Mouse (Mus musculus): ENCODE results near the gene a. TPM values are rescaled to one million over a fixed set of nuclear protein-coding genes. Genes with fewer than 3 reads are reported as not detected.

Gene a
- polyA plus RNA-seq, 1 experiment from 2014 or later, result 17.7 TPM

GRCm38 (mm10) chr2:154848086-154848485, 56.9 kb downstream of the a start:
- ATAC-seq (ENCODE audit: insufficient number of reproducible peaks, low FRiP score, low TSS enrichment, low read depth) (no peak), DNase-seq (ENCODE audit: low spot score) (no peak)
- H3K4me3 ChIP-seq (ENCODE audit: low read depth, low read length), result no peak overlapping the region
- H3K4me1 ChIP-seq (ENCODE audit: control insufficient read depth, insufficient read depth, low read length), result no peaks in the 10 kb centered on the region
- H3K9me3 ChIP-seq (ENCODE audit: control insufficient read depth, low read length), result no peaks in the 10 kb centered on the region
- H3K27me3 ChIP-seq (ENCODE audit: control insufficient read depth, insufficient read depth, low read length), result no peaks in the 10 kb centered on the region
- H3K4me2 ChIP-seq (ENCODE audit: low read depth, severe bottlenecking), result no peak overlapping the region
- no peak overlapping the region for H3K9ac ChIP-seq (ENCODE audit: low read length)
- H3K36me3 ChIP-seq (ENCODE audit: control insufficient read depth, insufficient read depth, low read length), result 0 out of 2 replicates have a peak, but pooled peaks cover 2% of the 10 kb centered on the region
- no peak overlapping the region for H3K27ac ChIP-seq (replicated peaks; ENCODE audit: low read depth, low read length)

GRCm38 (mm10) chr2:154855383-154855782, 64.2 kb downstream of the a start:
- Histone ChIP-seq H3K9me3 (ENCODE audit: control insufficient read depth, low read length) (no peaks in the 10 kb centered on the region), H3K9ac (ENCODE audit: low read length) (no peak overlapping the region), H3K4me1 (ENCODE audit: control insufficient read depth, insufficient read depth, low read length) (no peaks in the 10 kb centered on the region), H3K27me3 (ENCODE audit: control insufficient read depth, insufficient read depth, low read length) (no peaks in the 10 kb centered on the region), H3K36me3 (ENCODE audit: control insufficient read depth, insufficient read depth, low read length) (peaks cover 9% of the 10 kb centered on the region), H3K27ac (replicated peaks; ENCODE audit: low read depth, low read length) (no peak overlapping the region), H3K4me3 (ENCODE audit: low read depth, low read length) (no peak overlapping the region), H3K4me2 (ENCODE audit: low read depth, severe bottlenecking) (no peak overlapping the region)
- 91% methylated on average over 1 of the region's 1 CpGs for WGBS
- DNase-seq (ENCODE audit: low spot score) (peak; percentile 41), ATAC-seq (ENCODE audit: insufficient number of reproducible peaks, low FRiP score, low TSS enrichment, low read depth) (no peak)

- Histone ChIP-seq H3K27ac (replicated peaks; ENCODE audit: low read depth, low read length) (no peak overlapping the region), H3K9ac (ENCODE audit: low read length) (no peak overlapping the region), H3K4me1 (ENCODE audit: control insufficient read depth, insufficient read depth, low read length) (no peaks in the 10 kb centered on the region), H3K9me3 (ENCODE audit: control insufficient read depth, low read length) (no peaks in the 10 kb centered on the region), H3K27me3 (ENCODE audit: control insufficient read depth, insufficient read depth, low read length) (no peaks in the 10 kb centered on the region), H3K4me3 (ENCODE audit: low read depth, low read length) (no peak overlapping the region), H3K36me3 (ENCODE audit: control insufficient read depth, insufficient read depth, low read length) (peaks cover 26% of the 10 kb centered on the region), H3K4me2 (ENCODE audit: low read depth, severe bottlenecking) (no peak overlapping the region)
- 90% methylated on average over 13 of the region's 13 CpGs for WGBS
- DNase-seq (ENCODE audit: low spot score) (no peak), ATAC-seq (ENCODE audit: insufficient number of reproducible peaks, low FRiP score, low TSS enrichment, low read depth) (no peak)
These were observed 72.5 kb downstream of the a start for GRCm38 (mm10) chr2:154863672-154864071.

GRCm38 (mm10) chr2:154865696-154866095, 74.5 kb downstream of the a start:
- Histone ChIP-seq H3K27me3 (ENCODE audit: control insufficient read depth, insufficient read depth, low read length) (no peaks in the 10 kb centered on the region), H3K4me2 (ENCODE audit: low read depth, severe bottlenecking) (no peak overlapping the region), H3K27ac (replicated peaks; ENCODE audit: low read depth, low read length) (no peak overlapping the region), H3K4me1 (ENCODE audit: control insufficient read depth, insufficient read depth, low read length) (no peaks in the 10 kb centered on the region), H3K36me3 (ENCODE audit: control insufficient read depth, insufficient read depth, low read length) (peaks cover 27% of the 10 kb centered on the region), H3K4me3 (ENCODE audit: low read depth, low read length) (no peak overlapping the region), H3K9me3 (ENCODE audit: control insufficient read depth, low read length) (no peaks in the 10 kb centered on the region), H3K9ac (ENCODE audit: low read length) (no peak overlapping the region)
- DNase-seq (ENCODE audit: low spot score), result no peak
- 78% methylated on average over 3 of the region's 3 CpGs for WGBS
- ATAC-seq (ENCODE audit: insufficient number of reproducible peaks, low FRiP score, low TSS enrichment, low read depth), result no peak

- Histone ChIP-seq H3K9me3 (ENCODE audit: control insufficient read depth, low read length) (no peaks in the 10 kb centered on the region), H3K27ac (replicated peaks; ENCODE audit: low read depth, low read length) (no peak overlapping the region), H3K4me1 (ENCODE audit: control insufficient read depth, insufficient read depth, low read length) (no peaks in the 10 kb centered on the region), H3K4me2 (ENCODE audit: low read depth, severe bottlenecking) (no peak overlapping the region), H3K4me3 (ENCODE audit: low read depth, low read length) (no peak overlapping the region), H3K9ac (ENCODE audit: low read length) (no peak overlapping the region), H3K36me3 (ENCODE audit: control insufficient read depth, insufficient read depth, low read length) (peaks cover 29% of the 10 kb centered on the region), H3K27me3 (ENCODE audit: control insufficient read depth, insufficient read depth, low read length) (no peaks in the 10 kb centered on the region)
- no peak for DNase-seq (ENCODE audit: low spot score)
- 92% methylated on average over 1 of the region's 1 CpGs for WGBS
- ATAC-seq (ENCODE audit: insufficient number of reproducible peaks, low FRiP score, low TSS enrichment, low read depth), result no peak
These were observed 76.9 kb downstream of the a start for GRCm38 (mm10) chr2:154868106-154868505.

- no peak overlapping the region for H3K4me2 ChIP-seq (ENCODE audit: low read depth, severe bottlenecking)
- H3K4me1 ChIP-seq (ENCODE audit: control insufficient read depth, insufficient read depth, low read length), result no peaks in the 10 kb centered on the region
- DNase-seq (ENCODE audit: low spot score), result no peak
- H3K9ac ChIP-seq (ENCODE audit: low read length), result no peak overlapping the region
- H3K27ac ChIP-seq (replicated peaks; ENCODE audit: low read depth, low read length), result no peak overlapping the region
- no peak for ATAC-seq (ENCODE audit: insufficient number of reproducible peaks, low FRiP score, low TSS enrichment, low read depth)
- no peak overlapping the region for H3K4me3 ChIP-seq (ENCODE audit: low read depth, low read length)
- H3K9me3 ChIP-seq (ENCODE audit: control insufficient read depth, low read length), result no peaks in the 10 kb centered on the region
- no peaks in the 10 kb centered on the region for H3K27me3 ChIP-seq (ENCODE audit: control insufficient read depth, insufficient read depth, low read length)
- H3K36me3 ChIP-seq (ENCODE audit: control insufficient read depth, insufficient read depth, low read length), result peaks cover 33% of the 10 kb centered on the region
These were observed 78.9 kb downstream of the a start for GRCm38 (mm10) chr2:154869954-154870641.

GRCm38 (mm10) chr2:154876621-154877020, 85.4 kb downstream of the a start:
- no peak overlapping the region for H3K4me2 ChIP-seq (ENCODE audit: low read depth, severe bottlenecking)
- no peak for ATAC-seq (ENCODE audit: insufficient number of reproducible peaks, low FRiP score, low TSS enrichment, low read depth)
- WGBS, result 91% methylated on average over 2 of the region's 2 CpGs
- no peak overlapping the region for H3K4me3 ChIP-seq (ENCODE audit: low read depth, low read length)
- no peaks in the 10 kb centered on the region for H3K9me3 ChIP-seq (ENCODE audit: control insufficient read depth, low read length)
- no peaks in the 10 kb centered on the region for H3K4me1 ChIP-seq (ENCODE audit: control insufficient read depth, insufficient read depth, low read length)
- DNase-seq (ENCODE audit: low spot score), result peak; percentile 14
- H3K27ac ChIP-seq (replicated peaks; ENCODE audit: low read depth, low read length), result no peak overlapping the region
- no peak overlapping the region for H3K9ac ChIP-seq (ENCODE audit: low read length)
- H3K27me3 ChIP-seq (ENCODE audit: control insufficient read depth, insufficient read depth, low read length), result no peaks in the 10 kb centered on the region
- peaks cover 21% of the 10 kb centered on the region for H3K36me3 ChIP-seq (ENCODE audit: control insufficient read depth, insufficient read depth, low read length)

- DNase-seq (ENCODE audit: low spot score) (peak; percentile 20), ATAC-seq (ENCODE audit: insufficient number of reproducible peaks, low FRiP score, low TSS enrichment, low read depth) (no peak)
- Histone ChIP-seq H3K27ac (replicated peaks; ENCODE audit: low read depth, low read length) (no peak overlapping the region), H3K9me3 (ENCODE audit: control insufficient read depth, low read length) (no peaks in the 10 kb centered on the region), H3K27me3 (ENCODE audit: control insufficient read depth, insufficient read depth, low read length) (no peaks in the 10 kb centered on the region), H3K9ac (ENCODE audit: low read length) (peak overlapping the region; percentile 93), H3K36me3 (ENCODE audit: control insufficient read depth, insufficient read depth, low read length) (peaks cover 3% of the 10 kb centered on the region; the same call in 1 of the 2 replicates), H3K4me1 (ENCODE audit: control insufficient read depth, insufficient read depth, low read length) (no peaks in the 10 kb centered on the region), H3K4me3 (ENCODE audit: low read depth, low read length) (peak overlapping the region; percentile 98), H3K4me2 (ENCODE audit: low read depth, severe bottlenecking) (peak overlapping the region; percentile 66)
- WGBS, result 10% methylated on average over 2 of the region's 2 CpGs
These were observed 100.4 kb downstream of the a start for GRCm38 (mm10) chr2:154891585-154891984.
